Mouse (Mus musculus): ENCODE measurements at regions not wholly inside any gene's neighbourhood (a gene's known extent, or its start where the extent isn't known, plus 50 kb on each side); places are given as distances from the start of the nearest gene placed in this dataset.
"Not testable (repeated sequence)": the region's sequence is repeated elsewhere in the genome, so short reads cannot be mapped to it uniquely, and the experiment has no call there.

- no peak for DNase-seq (ENCODE audit: low read depth, low spot score)
Observed at GRCm38 (mm10) chr12:117379103-117379850, 137.0 kb upstream of the Rapgef5 start.

GRCm38 (mm10) chr12:117380836-117381235, 135.4 kb upstream of the Rapgef5 start:
- no peak for DNase-seq (ENCODE audit: low read depth, low spot score)

- not testable (repeated sequence) for DNase-seq (ENCODE audit: low read depth, low spot score)
Observed at GRCm38 (mm10) chr12:117382727-117383126, 133.6 kb upstream of the Rapgef5 start.

GRCm38 (mm10) chr12:117385072-117385666, 131.1 kb upstream of the Rapgef5 start:
- peak; percentile 82 for DNase-seq (ENCODE audit: low read depth, low spot score)

- DNase-seq (ENCODE audit: low read depth, low spot score) = peak; percentile 50
Observed at GRCm38 (mm10) chr12:117385697-117386096, 130.6 kb upstream of the Rapgef5 start.

- no peak for DNase-seq (ENCODE audit: low read depth, low spot score)
Observed at GRCm38 (mm10) chr12:117386957-117387356, 129.3 kb upstream of the Rapgef5 start.

GRCm38 (mm10) chr12:117389516-117390347, 126.5 kb upstream of the Rapgef5 start:
- DNase-seq (ENCODE audit: low read depth, low spot score) = no peak

- DNase-seq (ENCODE audit: low read depth, low spot score) = no peak
Observed at GRCm38 (mm10) chr12:117397512-117397911, 118.8 kb upstream of the Rapgef5 start.

GRCm38 (mm10) chr12:117403513-117404156, 112.6 kb upstream of the Rapgef5 start:
- peak; percentile 79 for DNase-seq (ENCODE audit: low read depth, low spot score)

- peak; percentile 61 for DNase-seq (ENCODE audit: low read depth, low spot score)
Observed at GRCm38 (mm10) chr12:117404157-117404752, 112.0 kb upstream of the Rapgef5 start.

- no peak for DNase-seq (ENCODE audit: low read depth, low spot score)
Observed at GRCm38 (mm10) chr12:117406832-117407231, 109.4 kb upstream of the Rapgef5 start.

- no peak for DNase-seq (ENCODE audit: low read depth, low spot score)
Observed at GRCm38 (mm10) chr12:117410604-117411003, 105.7 kb upstream of the Rapgef5 start.

GRCm38 (mm10) chr12:117412257-117412656, 104.0 kb upstream of the Rapgef5 start:
- no peak for DNase-seq (ENCODE audit: low read depth, low spot score)

- DNase-seq (ENCODE audit: low read depth, low spot score) = no peak
Observed at GRCm38 (mm10) chr12:117412779-117413505, 103.3 kb upstream of the Rapgef5 start.

- no peak for DNase-seq (ENCODE audit: low read depth, low spot score)
Observed at GRCm38 (mm10) chr12:117414020-117414419, 102.3 kb upstream of the Rapgef5 start.

- no peak for DNase-seq (ENCODE audit: low read depth, low spot score)
Observed at GRCm38 (mm10) chr12:117415146-117415545, 101.1 kb upstream of the Rapgef5 start.

GRCm38 (mm10) chr12:117417991-117418390, 98.3 kb upstream of the Rapgef5 start:
- no peak for DNase-seq (ENCODE audit: low read depth, low spot score)

GRCm38 (mm10) chr12:117422315-117422978, 93.8 kb upstream of the Rapgef5 start:
- no peak for DNase-seq (ENCODE audit: low read depth, low spot score)

GRCm38 (mm10) chr12:117425363-117426031, 90.8 kb upstream of the Rapgef5 start:
- DNase-seq (ENCODE audit: low read depth, low spot score) = peak; percentile 89

GRCm38 (mm10) chr12:117427431-117427830, 88.8 kb upstream of the Rapgef5 start:
- DNase-seq (ENCODE audit: low read depth, low spot score) = peak; percentile 76
